Mouse (Mus musculus) intestine, embryonic 16.5 days (tissue): ENCODE data around the gene Mamstr. TPM values are rescaled to one million over a fixed set of nuclear protein-coding genes. Genes with fewer than 3 reads are reported as not detected.

Experiments used
- ATAC-seq: fragments of 200-750 bp; cut with Nextera tagmentation; 2 replicates; pipeline ENCODE4 v1.8.0; 2017; ENCODE audit warnings: moderate TSS enrichment, moderate library complexity
- H3K27ac ChIP-seq: fragments of 300-500 bp; sonication (generic); 2 replicates; pipeline ENCODE4 v1.5.1; 2014; ENCODE audit warnings: mild to moderate bottlenecking, low read length
- H3K27me3 ChIP-seq: fragments of 300-500 bp; sonication (generic); replicated peaks from 2 replicates; pipeline ENCODE4 v1.6.1; 2014; ENCODE audit warnings: low read length, control low read depth, mixed read lengths; ENCODE audit not compliant: control insufficient read depth, insufficient read depth
- H3K36me3 ChIP-seq: fragments of 300-500 bp; sonication (generic); 2 replicates; pipeline ENCODE4 v1.6.1; 2014; ENCODE audit warnings: low read length, control low read depth; ENCODE audit not compliant: control insufficient read depth, insufficient read depth
- H3K4me1 ChIP-seq: fragments of 300-500 bp; sonication (generic); 2 replicates; pipeline ENCODE4 v1.6.1; 2014; ENCODE audit warnings: low read length, control low read depth, mixed read lengths; ENCODE audit not compliant: control insufficient read depth, insufficient read depth
- H3K4me2 ChIP-seq: fragments of 300-500 bp; sonication (generic); 2 replicates; pipeline ENCODE4 v1.6.1; 2014; ENCODE audit warnings: low read depth, low read length, control low read depth
- H3K4me3 ChIP-seq: fragments of 300-500 bp; sonication (generic); 2 replicates; pipeline ENCODE4 v1.5.1; 2014; ENCODE audit warnings: mild to moderate bottlenecking, low read length
- H3K9ac ChIP-seq: fragments of 300-500 bp; sonication (generic); 2 replicates; pipeline ENCODE4 v1.6.1; 2014; ENCODE audit warnings: low read depth, low read length
- H3K9me3 ChIP-seq: fragments of 300-500 bp; sonication (generic); 2 replicates; pipeline ENCODE4 v1.6.1; 2016; ENCODE audit warnings: low read length, control low read depth; ENCODE audit not compliant: control insufficient read depth
- WGBS: fragments of 180-500 bp; shearing (Covaris S2); extraction: QIAGEN DNeasy Blood & Tissue Kit; methylation state at CpG from one replicate; pipeline ENCODE4 v1.1.7; 2014; 5-methylcytosine and 5-hydroxymethylcytosine counted together
- polyA plus RNA-seq: library from polyadenylated mRNA; unstranded; fragments of >200 nt; fragmentation: Nextera tagmentation; extraction: Ambion mirVana; gene quantifications from 2 replicates; pipeline ENCODE4 v1.2.1, GENCODE M21; 2015

Gene Mamstr
- polyA plus RNA-seq, 1 experiment from 2014 or later, result 6.3 TPM

DNA sequence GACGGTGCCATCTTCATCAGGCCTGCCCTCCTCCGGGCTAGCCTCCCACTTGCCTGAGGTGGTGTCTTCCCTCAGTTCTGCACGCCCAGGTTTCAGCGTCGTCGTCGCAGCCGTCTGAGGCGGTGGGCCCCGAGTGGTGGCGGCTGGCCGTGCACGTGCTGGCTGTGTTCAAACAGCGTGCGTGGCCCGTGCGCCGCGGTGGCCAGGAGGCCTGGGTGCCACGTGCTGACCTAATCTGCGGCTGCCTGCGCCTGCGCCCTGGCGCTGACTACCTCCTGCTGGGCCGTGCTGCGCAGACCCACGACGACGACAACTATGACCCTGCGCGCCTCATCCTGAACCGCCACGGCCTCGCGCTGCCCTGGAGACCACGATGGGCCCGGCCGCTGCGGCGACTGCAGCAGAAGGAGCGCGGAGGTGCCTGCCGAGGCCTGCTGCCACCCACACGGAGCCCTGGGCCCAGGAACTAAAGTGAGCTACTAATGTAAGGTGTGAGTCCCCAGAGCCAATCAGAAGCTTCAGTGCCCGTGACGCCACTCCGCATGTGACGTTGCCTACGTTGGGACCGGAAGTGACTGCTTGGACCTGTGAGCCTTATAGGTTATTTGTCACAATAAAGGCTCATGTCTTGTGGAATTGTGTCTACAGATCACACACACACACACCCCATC is 54.3 kb downstream of the Mamstr start, which contains the start of gene Sec1:
TSS of gene Sec1 (minus strand) at position 482 of the 671 bp plus-strand sequence.
- 90% methylated on average over 50 of the region's 50 CpGs for WGBS
- Histone ChIP-seq H3K9me3 (no peaks in the 10 kb centered on the region), H3K9ac (no peak within 1 kb of the TSS), H3K4me3 (no peak within 1 kb of the TSS), H3K27ac (no peak within 1 kb of the TSS), H3K36me3 (no peaks in the 10 kb centered on the region), H3K4me2 (no peak within 1 kb of the TSS), H3K27me3 (peaks cover 8% of the 10 kb centered on the region), H3K4me1 (no peaks in the 10 kb centered on the region)
- ATAC-seq, result no peak

DNA sequence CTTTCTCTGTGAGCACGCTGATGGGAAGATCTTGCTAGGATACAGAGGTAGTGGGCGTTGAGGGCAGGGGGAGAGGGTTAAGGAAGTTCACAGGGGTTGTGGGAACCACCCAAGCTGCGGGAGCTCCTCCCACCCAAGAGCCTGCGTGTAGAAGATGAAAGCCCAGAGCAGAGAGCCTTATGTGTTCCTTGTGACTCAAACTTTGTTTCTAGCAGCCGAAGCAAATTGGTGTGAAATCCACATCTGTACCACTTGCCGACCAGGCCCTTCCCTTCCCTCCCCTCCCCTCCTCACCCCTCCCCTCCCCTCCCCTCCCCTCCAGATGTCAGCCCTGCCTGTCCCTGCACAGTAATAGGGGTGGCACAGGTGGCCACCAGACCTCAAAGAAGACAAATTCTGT is 55.3 kb downstream of the Mamstr start:
- H3K4me1 ChIP-seq, result peaks cover 5% of the 10 kb centered on the region; the same call in 1 of the 2 replicates
- H3K27ac ChIP-seq, result no peak overlapping the region
- no peak overlapping the region for H3K9ac ChIP-seq
- peaks cover 16% of the 10 kb centered on the region for H3K27me3 ChIP-seq
- no peak overlapping the region for H3K4me2 ChIP-seq
- H3K9me3 ChIP-seq, result no peaks in the 10 kb centered on the region
- no peak overlapping the region for H3K4me3 ChIP-seq
- 25% methylated on average over 6 of the region's 6 CpGs for WGBS
- no peaks in the 10 kb centered on the region for H3K36me3 ChIP-seq
- ATAC-seq, result no peak

Other genes starting within 250 kb of the Mamstr start
- 139 and 150 TPM in 2 replicates for gene Snrnp70, start 244.2 kb upstream of the Mamstr start, polyA plus RNA-seq
- gene Kcna7, start 234.3 kb upstream of the Mamstr start, polyA plus RNA-seq, result 0.11 TPM in 1 of 2 replicates, not detected in the other
- 1.4 and 1.8 TPM in 2 replicates for gene Ntf5, start 226.3 kb upstream of the Mamstr start, polyA plus RNA-seq
- gene Lhb, start 219.2 kb upstream of the Mamstr start, polyA plus RNA-seq, result 0.28 TPM in 1 of 2 replicates, not detected in the other
- gene Gys1, start 205.1 kb upstream of the Mamstr start, polyA plus RNA-seq, result 49.4 and 53.1 TPM in 2 replicates
- 121 and 134 TPM in 2 replicates for gene Ruvbl2, start 201.9 kb upstream of the Mamstr start, polyA plus RNA-seq
- gene Ftl1, start 180.1 kb upstream of the Mamstr start, polyA plus RNA-seq, result 7,117 and 7,555 TPM in 2 replicates
- gene Bax, start 173.1 kb upstream of the Mamstr start, polyA plus RNA-seq, result 178 and 185 TPM in 2 replicates
- 0.78 and 0.93 TPM in 2 replicates for gene Tulp2, start 158.1 kb upstream of the Mamstr start, polyA plus RNA-seq
- not detected in 2 replicates for gene Gm45808, start 153.2 kb upstream of the Mamstr start, polyA plus RNA-seq
- 1.9 and 2.2 TPM in 2 replicates for gene Dhdh, start 151.2 kb upstream of the Mamstr start, polyA plus RNA-seq
- 251 and 266 TPM in 2 replicates for gene Nucb1, start 129.6 kb upstream of the Mamstr start, polyA plus RNA-seq
- gene Ppp1r15a, start 113.7 kb upstream of the Mamstr start, polyA plus RNA-seq, result 17.3 and 19.1 TPM in 2 replicates
- gene Plekha4, start 113.6 kb upstream of the Mamstr start, polyA plus RNA-seq, result 1.4 and 1.6 TPM in 2 replicates
- 2.9 and 3.3 TPM in 2 replicates for gene Hsd17b14, start 85.1 kb upstream of the Mamstr start, polyA plus RNA-seq
- 59.9 and 65.4 TPM in 2 replicates for gene Bcat2, start 69.8 kb upstream of the Mamstr start, polyA plus RNA-seq
- gene Fgf21, start 24.5 kb upstream of the Mamstr start, polyA plus RNA-seq, result 0.23 TPM in 1 of 2 replicates, not detected in the other
- gene Fut1, start 22.7 kb upstream of the Mamstr start, polyA plus RNA-seq, result 0.48 and 0.61 TPM in 2 replicates
- gene Izumo1, start 18.2 kb upstream of the Mamstr start, polyA plus RNA-seq, result 0.07 and 0.15 TPM in 2 replicates
- 3.4 and 4.4 TPM in 2 replicates for gene Rasip1, start 12.5 kb upstream of the Mamstr start, polyA plus RNA-seq
- gene Fut2, start 26.4 kb downstream of the Mamstr start, polyA plus RNA-seq, result 18.4 and 21.7 TPM in 2 replicates
- gene Ntn5, start 44.0 kb downstream of the Mamstr start, polyA plus RNA-seq, result 0.34 and 0.53 TPM in 2 replicates
- 1.9 and 2.7 TPM in 2 replicates for gene Sec1, start 54.4 kb downstream of the Mamstr start, polyA plus RNA-seq
- gene Car11, start 59.9 kb downstream of the Mamstr start, polyA plus RNA-seq, result 4.1 and 5.3 TPM in 2 replicates
- 2.3 and 3.2 TPM in 2 replicates for gene Dbp, start 65.1 kb downstream of the Mamstr start, polyA plus RNA-seq
- gene Rpl18, start 75.5 kb downstream of the Mamstr start, polyA plus RNA-seq, result 1,070 and 1,157 TPM in 2 replicates
- gene Sphk2, start 78.0 kb downstream of the Mamstr start, polyA plus RNA-seq, result 55.6 and 59.2 TPM in 2 replicates
- 30.9 and 34.2 TPM in 2 replicates for gene Fam83e, start 81.2 kb downstream of the Mamstr start, polyA plus RNA-seq
- 0.86 and 1.0 TPM in 2 replicates for gene Spaca4, start 85.8 kb downstream of the Mamstr start, polyA plus RNA-seq
- gene Lmtk3, start 143.8 kb downstream of the Mamstr start, polyA plus RNA-seq, result 0.47 and 0.51 TPM in 2 replicates
- 3.9 and 4.8 TPM in 2 replicates for gene Sult2b1, start 144.7 kb downstream of the Mamstr start, polyA plus RNA-seq
- 77.1 and 78.2 TPM in 2 replicates for gene Cyth2, start 174.6 kb downstream of the Mamstr start, polyA plus RNA-seq
- 0.65 and 0.78 TPM in 2 replicates for gene Kcnj14, start 184.8 kb downstream of the Mamstr start, polyA plus RNA-seq
- 57.0 and 63.0 TPM in 2 replicates for gene Grwd1, start 191.0 kb downstream of the Mamstr start, polyA plus RNA-seq
- gene Kdelr1, start 232.8 kb downstream of the Mamstr start, polyA plus RNA-seq, result 90.6 and 94.9 TPM in 2 replicates
- gene Grin2d, start 238.4 kb downstream of the Mamstr start, polyA plus RNA-seq, result 0.31 and 0.39 TPM in 2 replicates